Mouse (Mus musculus) heart, embryonic 12.5 days (tissue): ENCODE measurements around the gene Acer3. TPM values are rescaled to one million over a fixed set of nuclear protein-coding genes. Genes with fewer than 3 reads are reported as not detected.
"Not testable (repeated sequence)": the region's sequence is repeated elsewhere in the genome, so short reads cannot be mapped to it uniquely, and the experiment has no call there.

Source experiments
- ATAC-seq: fragments of 200-750 bp; cut with Nextera tagmentation; 2 replicates; pipeline ENCODE4 v1.8.0; 2017; ENCODE audit warnings: moderate TSS enrichment, moderate library complexity; ENCODE audit not compliant: insufficient number of reproducible peaks, low FRiP score
- H3K27ac ChIP-seq: fragments of 300-500 bp; sonication (generic); 2 replicates; pipeline ENCODE4 v1.5.1; 2016; ENCODE audit warnings: mild to moderate bottlenecking, moderate library complexity; ENCODE audit not compliant: poor library complexity, severe bottlenecking
- H3K27me3 ChIP-seq: fragments of 300-500 bp; sonication (generic); replicated peaks from 2 replicates; pipeline ENCODE4 v1.6.1; 2016; ENCODE audit warnings: mild to moderate bottlenecking, moderate library complexity
- H3K36me3 ChIP-seq: fragments of 300-500 bp; sonication (generic); 2 replicates; pipeline ENCODE4 v1.6.1; 2016; ENCODE audit warnings: mild to moderate bottlenecking, moderate library complexity
- H3K4me1 ChIP-seq: fragments of 300-500 bp; sonication (generic); replicated peaks from 2 replicates; pipeline ENCODE4 v1.6.1; 2016; ENCODE audit warnings: mild to moderate bottlenecking
- H3K4me2 ChIP-seq: fragments of 300-500 bp; sonication (generic); 2 replicates; pipeline ENCODE4 v1.6.1; 2016; ENCODE audit warnings: mild to moderate bottlenecking, moderate library complexity
- H3K4me3 ChIP-seq: fragments of 300-500 bp; sonication (generic); 2 replicates; pipeline ENCODE4 v1.5.1; 2016; ENCODE audit warnings: mild to moderate bottlenecking
- H3K9ac ChIP-seq: fragments of 300-500 bp; sonication (generic); 2 replicates; pipeline ENCODE4 v1.6.1; 2016; ENCODE audit warnings: mild to moderate bottlenecking, moderate library complexity
- H3K9me3 ChIP-seq: fragments of 300-500 bp; sonication (generic); replicated peaks from 2 replicates; pipeline ENCODE4 v1.6.1; 2016; ENCODE audit warnings: mild to moderate bottlenecking, moderate library complexity
- WGBS: fragments of 180-500 bp; shearing (Covaris S2); methylation state at CpG from one replicate; pipeline ENCODE4 v1.1.7; 2016; 5-methylcytosine and 5-hydroxymethylcytosine counted together
- polyA plus RNA-seq: library from polyadenylated mRNA; unstranded; fragments of >200 nt; fragmentation: Nextera tagmentation; extraction: Ambion mirVana; gene quantifications from 2 replicates; pipeline ENCODE4 v1.2.1, GENCODE M21; 2016

Acer3 gene
- polyA plus RNA-seq, 1 experiment from 2014 or later = 22.9 TPM

DNA sequence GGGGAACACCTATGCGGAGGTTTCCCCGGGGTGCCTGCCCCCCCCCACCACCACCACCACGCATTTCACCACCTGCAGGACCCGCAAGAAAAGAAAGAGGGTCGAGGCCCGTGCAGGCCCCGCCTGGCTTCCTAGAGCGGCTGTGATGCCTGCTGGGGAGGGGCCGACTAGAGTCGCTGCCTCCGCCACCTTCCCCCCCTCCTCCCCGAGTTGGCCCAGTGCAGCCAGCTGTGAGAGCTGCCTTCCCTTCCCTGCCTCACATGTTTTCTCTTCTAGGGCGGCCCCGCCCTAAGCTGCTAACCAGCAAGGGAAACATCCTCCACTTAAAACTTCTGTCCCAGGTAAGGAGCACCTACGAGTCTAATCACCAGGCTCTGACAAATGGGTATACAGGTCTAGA is 52.8 kb downstream of the Acer3 start:
- H3K9ac ChIP-seq, H3K9me3 ChIP-seq, ATAC-seq, H3K4me1 ChIP-seq, H3K27ac ChIP-seq, H3K36me3 ChIP-seq, H3K27me3 ChIP-seq: not testable (repeated sequence)
- Histone ChIP-seq H3K4me2 (peak overlapping the region; percentile 65), H3K4me3 (peak overlapping the region; percentile 42)
- WGBS = 25% methylated on average over 14 of the region's 15 CpGs

DNA sequence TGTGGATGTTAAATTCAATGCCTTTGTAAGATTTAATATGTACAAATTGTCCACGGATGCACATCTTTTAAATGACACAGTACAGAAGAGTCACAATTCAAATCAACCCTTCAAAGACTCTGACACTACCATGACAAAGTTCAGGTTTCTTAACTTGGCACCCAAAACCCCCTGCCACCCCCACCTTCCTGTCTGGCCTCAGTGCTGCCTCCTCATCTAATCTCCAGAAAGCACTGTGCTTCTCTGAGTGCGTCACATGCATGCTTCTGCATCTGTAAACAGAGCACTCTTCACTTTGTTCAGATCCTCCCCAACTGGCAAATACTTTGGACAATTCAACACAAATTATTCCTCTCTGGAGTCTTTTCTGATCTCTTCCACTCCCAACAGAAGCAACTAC is 68.5 kb downstream of the Acer3 start:
- H3K9me3 ChIP-seq = no peaks in the 10 kb centered on the region
- H3K4me1 ChIP-seq = no peaks in the 10 kb centered on the region
- H3K4me3 ChIP-seq = no peak overlapping the region
- H3K27me3 ChIP-seq = no peaks in the 10 kb centered on the region
- H3K4me2 ChIP-seq = no peak overlapping the region
- no peak overlapping the region for H3K27ac ChIP-seq
- H3K36me3 ChIP-seq = peaks cover 11% of the 10 kb centered on the region; the same call in 1 of the 2 replicates
- WGBS = 78% methylated on average over 2 of the region's 2 CpGs
- H3K9ac ChIP-seq = no peak overlapping the region
- ATAC-seq = no peak

DNA sequence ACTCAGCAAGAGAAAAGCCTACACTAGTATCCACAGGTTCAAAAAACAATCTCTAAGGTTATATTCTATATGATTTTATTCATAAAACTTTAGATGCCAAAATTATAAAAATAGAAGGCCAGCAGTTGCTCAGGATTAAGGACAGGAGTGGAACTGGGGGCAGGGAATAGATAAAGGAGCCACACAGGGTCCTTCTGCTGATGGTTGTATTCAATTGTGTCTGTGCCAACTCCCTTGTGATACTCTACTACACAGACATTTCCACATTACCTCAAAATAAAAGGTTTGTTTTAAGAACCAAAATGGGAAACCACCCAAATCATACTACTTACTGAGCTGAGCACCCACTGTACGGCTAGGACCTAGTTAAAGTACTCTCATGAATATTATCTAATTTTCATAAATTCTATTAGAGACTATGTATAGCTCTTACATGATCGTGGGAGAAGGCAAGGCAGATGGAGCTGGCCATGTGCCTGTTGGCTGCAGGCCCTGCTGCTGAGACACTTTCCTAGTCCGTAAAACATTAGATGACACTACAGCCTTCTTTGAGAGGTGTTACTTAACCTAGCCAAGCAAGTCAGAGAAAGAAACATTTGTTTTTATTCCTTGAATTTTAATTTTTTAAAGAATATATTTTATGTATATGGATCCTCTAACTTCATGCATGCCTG is 84.2 kb downstream of the Acer3 start:
- Histone ChIP-seq H3K4me3 (no peak overlapping the region), H3K4me2 (no peak overlapping the region), H3K27me3 (no peaks in the 10 kb centered on the region), H3K9ac (no peak overlapping the region), H3K4me1 (0 out of 2 replicates have a peak, but pooled peaks cover 2% of the 10 kb centered on the region), H3K9me3 (no peaks in the 10 kb centered on the region), H3K36me3 (no peaks in the 10 kb centered on the region), H3K27ac (no peak overlapping the region)
- ATAC-seq = no peak
- WGBS = 81% methylated on average over 3 of the region's 3 CpGs

DNA sequence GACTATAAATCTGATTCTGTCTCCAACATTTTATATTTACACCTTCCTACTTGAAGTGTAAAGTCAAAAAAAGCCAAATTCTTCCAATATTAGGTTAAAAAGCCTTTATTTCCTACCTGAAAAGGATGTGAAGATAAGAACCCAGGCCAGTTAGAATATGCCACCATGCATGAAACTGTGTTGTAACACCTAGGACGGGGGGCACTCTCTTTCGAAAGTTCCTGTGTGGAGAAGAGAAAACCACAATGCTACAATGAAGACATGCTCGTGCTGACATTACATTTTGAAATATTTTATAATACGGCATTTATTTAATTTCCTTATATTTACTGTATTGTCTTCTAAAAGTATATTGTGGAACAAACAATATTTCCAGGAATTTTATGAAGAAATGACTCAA is 97.2 kb downstream of the Acer3 start:
- Histone ChIP-seq H3K36me3 (no peaks in the 10 kb centered on the region), H3K4me1 (no peaks in the 10 kb centered on the region)

DNA sequence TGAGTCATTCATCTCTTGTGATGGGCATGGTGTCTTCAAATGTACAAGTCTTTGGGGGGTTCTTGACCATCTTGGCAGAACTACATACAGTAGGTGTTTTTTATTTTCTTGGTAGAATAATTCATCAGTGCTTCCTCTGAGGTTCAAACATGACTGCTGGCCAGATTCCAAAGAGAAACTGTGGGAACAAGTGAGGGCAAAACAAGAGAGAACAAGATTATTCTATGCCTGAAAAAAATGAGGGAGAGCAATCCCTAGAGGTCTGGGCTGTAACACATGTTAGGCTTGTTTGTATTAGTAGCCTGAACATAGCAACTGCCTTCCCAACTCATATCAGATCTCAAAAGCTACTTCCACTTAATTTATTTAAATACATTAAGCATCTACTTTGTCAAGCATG is 104.3 kb downstream of the Acer3 start:
- Histone ChIP-seq H3K4me2 (no peak overlapping the region), H3K9ac (no peak overlapping the region), H3K4me1 (no peaks in the 10 kb centered on the region), H3K27ac (no peak overlapping the region), H3K27me3 (no peaks in the 10 kb centered on the region), H3K36me3 (peaks cover 3% of the 10 kb centered on the region; the same call in 1 of the 2 replicates), H3K9me3 (no peaks in the 10 kb centered on the region), H3K4me3 (no peak overlapping the region)
- no peak for ATAC-seq

More for the DNA sequence above, 97.2 kb downstream of the Acer3 start:
- Histone ChIP-seq H3K27ac (no peak overlapping the region), H3K4me2 (no peak overlapping the region), H3K4me3 (no peak overlapping the region), H3K27me3 (no peaks in the 10 kb centered on the region), H3K9me3 (no peaks in the 10 kb centered on the region), H3K9ac (no peak overlapping the region)
- ATAC-seq = no peak
- 89% methylated on average over 4 of the region's 4 CpGs for WGBS

DNA sequence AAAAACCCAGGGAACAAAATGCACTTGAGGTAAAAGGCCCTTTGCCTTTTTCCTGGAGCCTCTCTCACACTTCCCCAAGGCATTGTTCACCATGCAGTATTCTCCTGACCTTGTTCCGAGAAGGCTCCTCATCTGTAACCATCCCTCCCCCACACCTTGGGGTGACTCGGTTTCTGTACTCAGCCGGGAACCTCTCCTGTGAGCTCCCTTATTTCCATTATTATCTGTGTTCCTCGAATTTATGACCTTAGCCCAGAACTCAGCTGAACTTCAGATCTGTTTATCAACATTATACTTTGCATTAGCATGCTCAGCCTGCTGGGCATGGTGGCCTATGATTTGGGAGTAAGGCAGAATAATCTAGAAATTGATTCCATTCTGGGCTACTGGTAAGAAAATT is 118.1 kb downstream of the Acer3 start:
- H3K4me1 ChIP-seq = no peaks in the 10 kb centered on the region
- no peak for ATAC-seq
- no peak overlapping the region for H3K4me3 ChIP-seq
- no peak overlapping the region for H3K27ac ChIP-seq
- WGBS = 61% methylated on average over 4 of the region's 4 CpGs
- H3K36me3 ChIP-seq = no peaks in the 10 kb centered on the region
- no peaks in the 10 kb centered on the region for H3K9me3 ChIP-seq
- no peaks in the 10 kb centered on the region for H3K27me3 ChIP-seq
- no peak overlapping the region for H3K9ac ChIP-seq
- H3K4me2 ChIP-seq = no peak overlapping the region

DNA sequence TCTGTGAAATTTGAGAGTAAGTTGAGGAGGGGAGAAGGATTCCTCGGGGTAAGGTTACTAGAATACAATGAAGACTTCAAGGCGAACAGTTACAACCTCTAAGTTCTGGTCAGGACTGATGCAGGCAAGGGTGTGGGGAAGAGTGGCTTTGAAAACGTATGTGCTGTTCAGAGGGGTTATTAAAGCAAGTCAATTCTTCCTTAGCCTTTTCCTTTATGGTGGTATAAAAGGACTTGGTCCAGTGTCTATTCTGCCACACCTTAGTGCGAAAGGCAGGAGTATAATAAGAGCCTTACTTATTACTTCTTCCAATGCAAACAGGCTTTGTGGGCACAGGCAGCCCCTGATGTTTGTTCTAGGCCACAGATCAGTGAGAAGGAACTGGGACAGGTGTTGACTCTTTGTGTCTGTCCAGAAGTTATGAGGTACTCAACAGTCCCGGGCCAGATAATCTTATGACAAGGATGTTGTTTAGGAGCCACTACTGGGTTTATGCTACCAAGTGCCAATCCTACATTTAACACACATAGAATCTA is 119.4 kb downstream of the Acer3 start:
- no peak overlapping the region for H3K9ac ChIP-seq
- ATAC-seq = no peak

DNA sequence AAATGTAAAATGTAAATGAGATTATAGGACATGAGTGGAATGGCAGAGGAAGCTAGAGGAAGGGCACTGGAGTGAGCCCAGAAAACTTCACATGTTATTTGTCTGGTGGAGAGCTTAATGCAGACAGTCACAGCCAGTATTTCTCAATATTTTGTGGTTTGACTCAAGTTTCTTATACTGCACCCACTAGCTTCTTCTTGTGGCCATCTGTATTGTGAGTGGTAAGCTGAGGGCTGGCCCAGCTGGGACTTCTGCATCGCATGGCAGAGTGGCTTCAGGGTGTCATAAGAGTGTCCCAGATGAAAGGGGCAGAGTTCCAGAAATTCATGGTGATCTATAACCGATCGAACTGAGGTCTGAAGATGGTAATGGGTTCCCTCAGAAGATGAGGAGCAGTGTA is 120.6 kb downstream of the Acer3 start:
- H3K4me3 ChIP-seq = no peak overlapping the region
- no peaks in the 10 kb centered on the region for H3K4me1 ChIP-seq
- no peaks in the 10 kb centered on the region for H3K36me3 ChIP-seq
- no peak for ATAC-seq
- H3K9me3 ChIP-seq = no peaks in the 10 kb centered on the region
- no peak overlapping the region for H3K4me2 ChIP-seq
- WGBS = 81% methylated on average over 3 of the region's 3 CpGs
- H3K27me3 ChIP-seq = peaks cover 15% of the 10 kb centered on the region
- H3K9ac ChIP-seq = no peak overlapping the region
- no peak overlapping the region for H3K27ac ChIP-seq

More for the DNA sequence above, 119.4 kb downstream of the Acer3 start:
- Histone ChIP-seq H3K4me1 (no peaks in the 10 kb centered on the region), H3K27me3 (peaks cover 4% of the 10 kb centered on the region; the same call in 1 of the 2 replicates), H3K4me3 (no peak overlapping the region), H3K36me3 (no peaks in the 10 kb centered on the region), H3K4me2 (no peak overlapping the region), H3K27ac (no peak overlapping the region), H3K9me3 (no peaks in the 10 kb centered on the region)
- 76% methylated on average over 5 of the region's 5 CpGs for WGBS

DNA sequence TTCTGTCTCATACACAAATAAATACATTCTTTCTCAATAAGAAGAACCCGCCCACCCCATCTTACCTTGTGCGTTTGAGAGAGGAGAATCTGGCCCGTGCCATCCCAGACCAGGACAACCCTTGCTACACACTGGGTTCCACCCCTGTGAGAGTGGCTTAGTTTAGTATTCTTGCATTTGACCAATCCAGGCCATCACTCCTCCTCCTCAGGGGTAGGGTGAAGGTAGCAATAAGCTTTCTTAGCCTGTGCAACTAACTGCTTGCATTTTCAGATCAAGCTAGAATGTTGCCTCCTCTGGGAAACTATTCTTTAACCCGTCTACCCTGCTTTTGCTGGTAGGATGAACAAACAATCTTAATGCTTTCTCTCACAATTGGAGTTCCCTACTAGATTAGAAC is 121.6 kb downstream of the Acer3 start, which contains the start of gene B3gnt6:
Gene B3gnt6 (minus strand): TSS at position 101 of the 400 bp plus-strand sequence.
- H3K9me3 ChIP-seq = no peaks in the 10 kb centered on the region
- no peak within 1 kb of the TSS for H3K4me2 ChIP-seq
- WGBS = 88% methylated on average over 4 of the region's 4 CpGs
- no peak within 1 kb of the TSS for H3K9ac ChIP-seq
- H3K4me1 ChIP-seq = peaks cover 2% of the 10 kb centered on the region
- no peak within 1 kb of the TSS for H3K4me3 ChIP-seq
- H3K27ac ChIP-seq = no peak within 1 kb of the TSS
- ATAC-seq = no peak
- H3K36me3 ChIP-seq = no peaks in the 10 kb centered on the region
- H3K27me3 ChIP-seq = peaks cover 25% of the 10 kb centered on the region

DNA sequence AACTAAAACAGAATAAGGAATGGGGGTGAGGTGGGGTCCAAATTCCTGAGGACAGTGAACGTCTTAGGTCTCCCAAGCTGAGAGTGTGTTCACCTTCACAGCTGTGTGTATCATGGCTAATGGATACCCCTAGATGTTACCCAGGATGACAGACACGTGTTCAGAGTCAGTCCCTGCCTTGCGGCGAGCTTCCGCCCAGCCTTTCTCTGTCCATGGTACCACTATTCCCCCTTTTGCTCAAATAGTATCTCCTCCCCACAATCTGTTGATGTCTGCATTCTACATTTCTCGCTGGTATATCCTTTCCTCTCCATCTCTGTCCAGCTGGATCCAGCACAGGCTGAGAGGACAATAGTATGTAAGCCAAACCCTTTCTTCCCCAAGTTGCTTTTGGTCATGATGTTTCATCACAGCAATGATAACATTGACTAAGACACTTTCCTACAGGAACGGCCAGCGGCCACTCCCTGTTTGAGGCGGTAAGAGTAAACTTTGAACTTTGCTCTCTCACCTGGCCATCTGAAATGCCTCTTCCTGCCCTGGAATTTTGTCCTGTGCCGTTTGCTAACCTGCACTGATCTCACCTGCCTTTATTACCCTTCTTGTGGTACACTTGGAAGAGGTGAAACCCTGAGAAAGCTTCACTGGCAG is 125.7 kb downstream of the Acer3 start:
- no peaks in the 10 kb centered on the region for H3K36me3 ChIP-seq
- 29% methylated on average over 10 of the region's 10 CpGs for WGBS
- H3K4me1 ChIP-seq = peaks cover 16% of the 10 kb centered on the region
- no peak for ATAC-seq
- no peak overlapping the region for H3K4me3 ChIP-seq
- no peak overlapping the region for H3K9ac ChIP-seq
- no peaks in the 10 kb centered on the region for H3K9me3 ChIP-seq
- peaks cover 50% of the 10 kb centered on the region for H3K27me3 ChIP-seq
- H3K4me2 ChIP-seq = no peak overlapping the region
- H3K27ac ChIP-seq = no peak overlapping the region

DNA sequence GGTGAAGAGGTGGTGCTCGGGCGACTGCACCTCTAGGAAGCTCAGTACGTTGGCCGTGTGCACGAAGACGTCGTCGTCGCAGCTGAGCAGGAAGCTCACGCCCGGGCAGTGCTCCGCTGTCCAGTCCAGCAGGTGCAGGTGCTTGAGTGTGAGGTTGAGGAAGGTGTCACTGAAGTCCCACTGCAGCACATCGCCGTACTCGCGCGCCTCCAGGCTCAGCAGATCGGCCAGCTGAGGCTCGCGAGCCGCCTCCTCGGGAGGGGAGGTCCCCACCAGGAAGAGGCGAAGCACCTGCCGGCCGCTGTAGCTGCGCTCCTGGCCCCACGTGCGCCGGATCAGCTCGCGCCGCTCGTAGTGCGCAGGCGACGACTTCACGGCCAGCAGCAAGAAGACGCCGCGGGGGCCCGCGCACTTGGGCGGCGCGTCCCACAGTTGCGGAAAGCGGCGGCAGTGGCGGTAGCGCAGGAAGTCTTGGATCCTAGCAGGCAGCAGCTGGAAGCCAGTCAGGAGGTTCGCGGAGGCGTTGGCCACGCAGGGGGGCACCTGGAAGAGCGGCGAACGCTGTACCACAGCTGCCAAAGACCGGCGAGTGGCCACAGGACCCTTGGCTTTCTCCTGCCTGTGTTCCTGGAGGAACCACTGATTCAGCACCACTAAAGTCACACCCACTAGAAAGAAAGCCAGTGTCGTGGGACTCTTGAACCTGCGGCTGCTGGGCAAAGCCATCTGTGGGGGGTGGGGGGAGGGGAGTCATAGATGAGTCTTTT is 126.8 kb downstream of the Acer3 start:
- peaks cover 16% of the 10 kb centered on the region for H3K4me1 ChIP-seq
- ATAC-seq = no peak
- WGBS = 3% methylated on average over 61 of the region's 61 CpGs
- peak overlapping the region; percentile 80 for H3K4me2 ChIP-seq
- H3K9ac ChIP-seq = no peak overlapping the region; the same call in 1 of the 2 replicates
- H3K36me3 ChIP-seq = no peaks in the 10 kb centered on the region
- peaks cover 50% of the 10 kb centered on the region for H3K27me3 ChIP-seq
- peak overlapping the region; percentile 46 for H3K4me3 ChIP-seq
- H3K27ac ChIP-seq = no peak overlapping the region
- H3K9me3 ChIP-seq = no peaks in the 10 kb centered on the region
